Mouse (Mus musculus): ENCODE data around the gene Pdcd4. TPM values are rescaled to one million over a fixed set of nuclear protein-coding genes. Genes with fewer than 3 reads are reported as not detected.
"Not testable (repeated sequence)": the region's sequence is repeated elsewhere in the genome, so short reads cannot be mapped to it uniquely, and the experiment has no call there.

The Pdcd4 gene
- polyA plus RNA-seq, 1 experiment from 2014 or later: 72.9 TPM

- no peaks in the 10 kb centered on the region for H3K9me3 ChIP-seq (ENCODE audit: control insufficient read depth, low read length)
- WGBS: 94% methylated on average over 10 of the region's 10 CpGs
- H3K27ac ChIP-seq (ENCODE audit: low read depth): no peak overlapping the region
- no peaks in the 10 kb centered on the region for H3K4me1 ChIP-seq (replicated peaks; ENCODE audit: control insufficient read depth, insufficient read depth, low read length)
- peaks cover 82% of the 10 kb centered on the region for H3K36me3 ChIP-seq (ENCODE audit: control insufficient read depth, insufficient read depth, low read length)
- H3K4me3 ChIP-seq (ENCODE audit: low read depth, low read length): no peak overlapping the region
- H3K9ac ChIP-seq (ENCODE audit: low read length): no peak overlapping the region
- ATAC-seq (replicated peaks; ENCODE audit: low FRiP score, low TSS enrichment, low read depth) (no peak), DNase-seq (ENCODE audit: low spot score) (no peak)
- H3K4me2 ChIP-seq (ENCODE audit: low read length): no peak overlapping the region
- no peaks in the 10 kb centered on the region for H3K27me3 ChIP-seq (replicated peaks; ENCODE audit: control insufficient read depth, insufficient read depth, low read length)
These were observed 27.5 kb downstream of the Pdcd4 start for GRCm38 (mm10) chr19:53919541-53919940.

GRCm38 (mm10) chr19:53921996-53922395, 30.0 kb downstream of the Pdcd4 start:
- ATAC-seq (replicated peaks; ENCODE audit: low FRiP score, low TSS enrichment, low read depth): not testable (repeated sequence)
- 96% methylated on average over 3 of the region's 3 CpGs for WGBS

GRCm38 (mm10) chr19:53925338-53925751, 33.3 kb downstream of the Pdcd4 start:
- 90% methylated on average over 2 of the region's 2 CpGs for WGBS
- Histone ChIP-seq H3K36me3 (ENCODE audit: control insufficient read depth, insufficient read depth, low read length) (peaks cover 77% of the 10 kb centered on the region), H3K4me2 (ENCODE audit: low read length) (no peak overlapping the region), H3K4me1 (replicated peaks; ENCODE audit: control insufficient read depth, insufficient read depth, low read length) (no peaks in the 10 kb centered on the region), H3K27ac (ENCODE audit: low read depth) (no peak overlapping the region), H3K9me3 (ENCODE audit: control insufficient read depth, low read length) (no peaks in the 10 kb centered on the region), H3K4me3 (ENCODE audit: low read depth, low read length) (no peak overlapping the region), H3K9ac (ENCODE audit: low read length) (no peak overlapping the region), H3K27me3 (replicated peaks; ENCODE audit: control insufficient read depth, insufficient read depth, low read length) (no peaks in the 10 kb centered on the region)
- no peak for DNase-seq (ENCODE audit: low spot score)
- no peak for ATAC-seq (replicated peaks; ENCODE audit: low FRiP score, low TSS enrichment, low read depth)

More at GRCm38 (mm10) chr19:53921996-53922395, 30.0 kb downstream of the Pdcd4 start:
- H3K36me3 ChIP-seq (ENCODE audit: control insufficient read depth, insufficient read depth, low read length): peaks cover 82% of the 10 kb centered on the region
- not testable (repeated sequence) for H3K27ac ChIP-seq (ENCODE audit: low read depth); H3K27me3 ChIP-seq (replicated peaks; ENCODE audit: control insufficient read depth, insufficient read depth, low read length); H3K9ac ChIP-seq (ENCODE audit: low read length); H3K9me3 ChIP-seq (ENCODE audit: control insufficient read depth, low read length); DNase-seq (ENCODE audit: low spot score); H3K4me2 ChIP-seq (ENCODE audit: low read length); H3K4me1 ChIP-seq (replicated peaks; ENCODE audit: control insufficient read depth, insufficient read depth, low read length); H3K4me3 ChIP-seq (ENCODE audit: low read depth, low read length)

GRCm38 (mm10) chr19:53926705-53927104, 34.7 kb downstream of the Pdcd4 start:
- Histone ChIP-seq H3K36me3 (ENCODE audit: control insufficient read depth, insufficient read depth, low read length) (peaks cover 81% of the 10 kb centered on the region), H3K9ac (ENCODE audit: low read length) (no peak overlapping the region), H3K4me3 (ENCODE audit: low read depth, low read length) (no peak overlapping the region), H3K4me1 (replicated peaks; ENCODE audit: control insufficient read depth, insufficient read depth, low read length) (no peaks in the 10 kb centered on the region), H3K4me2 (ENCODE audit: low read length) (no peak overlapping the region), H3K27ac (ENCODE audit: low read depth) (no peak overlapping the region), H3K27me3 (replicated peaks; ENCODE audit: control insufficient read depth, insufficient read depth, low read length) (no peaks in the 10 kb centered on the region), H3K9me3 (ENCODE audit: control insufficient read depth, low read length) (no peaks in the 10 kb centered on the region)
- no peak for DNase-seq (ENCODE audit: low spot score)
- 89% methylated on average over 1 of the region's 1 CpGs for WGBS
- ATAC-seq (replicated peaks; ENCODE audit: low FRiP score, low TSS enrichment, low read depth): no peak

DNA sequence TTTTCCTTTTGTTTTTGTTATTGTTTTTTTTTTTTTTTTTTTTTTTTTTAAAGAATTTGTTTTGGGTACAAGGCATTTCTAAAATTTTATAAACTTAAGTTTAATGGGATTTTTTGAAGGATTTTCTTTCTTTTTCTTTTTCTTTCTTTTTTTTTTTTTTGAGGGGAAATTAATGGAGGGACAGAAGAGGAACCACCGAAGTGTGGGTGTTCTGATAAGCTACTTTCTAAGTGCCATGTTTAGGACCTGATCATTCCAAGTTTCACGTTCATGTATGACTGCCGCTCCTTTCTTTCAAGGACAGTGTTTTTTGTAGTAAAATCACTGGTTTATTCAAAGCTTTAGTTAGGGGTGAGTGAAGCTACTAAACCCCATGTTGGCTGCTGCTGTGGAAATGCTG, 37.2 kb downstream of the Pdcd4 start:
- ATAC-seq (replicated peaks; ENCODE audit: low FRiP score, low TSS enrichment, low read depth) (no peak), DNase-seq (ENCODE audit: low spot score) (no peak)
- H3K36me3 ChIP-seq (ENCODE audit: control insufficient read depth, insufficient read depth, low read length): peaks cover 70% of the 10 kb centered on the region
- 95% methylated on average over 3 of the region's 3 CpGs for WGBS
- H3K4me1 ChIP-seq (replicated peaks; ENCODE audit: control insufficient read depth, insufficient read depth, low read length): no peaks in the 10 kb centered on the region
- no peak overlapping the region for H3K4me2 ChIP-seq (ENCODE audit: low read length)
- no peak overlapping the region for H3K9ac ChIP-seq (ENCODE audit: low read length)
- H3K9me3 ChIP-seq (ENCODE audit: control insufficient read depth, low read length): no peaks in the 10 kb centered on the region
- no peak overlapping the region for H3K27ac ChIP-seq (ENCODE audit: low read depth)
- H3K27me3 ChIP-seq (replicated peaks; ENCODE audit: control insufficient read depth, insufficient read depth, low read length): no peaks in the 10 kb centered on the region
- H3K4me3 ChIP-seq (ENCODE audit: low read depth, low read length): no peak overlapping the region

GRCm38 (mm10) chr19:53933050-53933449, 41.0 kb downstream of the Pdcd4 start:
- Histone ChIP-seq H3K36me3 (ENCODE audit: control insufficient read depth, insufficient read depth, low read length) (peaks cover 44% of the 10 kb centered on the region), H3K9me3 (ENCODE audit: control insufficient read depth, low read length) (no peaks in the 10 kb centered on the region)
- no peak for ATAC-seq (replicated peaks; ENCODE audit: low FRiP score, low TSS enrichment, low read depth)

DNA sequence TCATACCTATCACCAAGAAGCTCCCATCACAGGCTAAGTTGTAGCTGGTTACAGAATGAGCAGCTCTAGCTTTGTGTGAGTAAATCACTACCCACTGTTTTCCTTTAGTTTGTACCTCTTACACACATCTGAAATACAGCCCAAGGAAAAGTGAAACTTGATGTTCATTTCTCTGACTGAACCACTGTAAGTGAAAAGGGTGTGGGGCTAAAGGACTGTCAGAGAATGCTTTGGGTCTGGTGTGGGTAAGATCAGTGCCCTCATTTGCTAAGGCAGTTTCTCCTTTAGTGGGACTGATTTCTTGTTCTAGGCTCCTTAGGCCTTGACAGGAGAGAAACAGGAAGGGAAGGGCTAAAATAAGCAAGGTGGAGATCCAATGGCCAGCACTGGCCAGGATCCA, 42.0 kb downstream of the Pdcd4 start:
- H3K9me3 ChIP-seq (ENCODE audit: control insufficient read depth, low read length): no peaks in the 10 kb centered on the region
- H3K27ac ChIP-seq (ENCODE audit: low read depth): no peak overlapping the region
- H3K4me2 ChIP-seq (ENCODE audit: low read length): no peak overlapping the region
- no peaks in the 10 kb centered on the region for H3K27me3 ChIP-seq (replicated peaks; ENCODE audit: control insufficient read depth, insufficient read depth, low read length)
- H3K36me3 ChIP-seq (ENCODE audit: control insufficient read depth, insufficient read depth, low read length): peaks cover 44% of the 10 kb centered on the region
- no peak overlapping the region for H3K4me3 ChIP-seq (ENCODE audit: low read depth, low read length)
- DNase-seq (ENCODE audit: low spot score) (no peak), ATAC-seq (replicated peaks; ENCODE audit: low FRiP score, low TSS enrichment, low read depth) (no peak)
- H3K4me1 ChIP-seq (replicated peaks; ENCODE audit: control insufficient read depth, insufficient read depth, low read length): no peaks in the 10 kb centered on the region
- H3K9ac ChIP-seq (ENCODE audit: low read length): no peak overlapping the region

More at GRCm38 (mm10) chr19:53933050-53933449, 41.0 kb downstream of the Pdcd4 start:
- Histone ChIP-seq H3K4me1 (replicated peaks; ENCODE audit: control insufficient read depth, insufficient read depth, low read length) (no peaks in the 10 kb centered on the region), H3K27me3 (replicated peaks; ENCODE audit: control insufficient read depth, insufficient read depth, low read length) (no peaks in the 10 kb centered on the region), H3K4me2 (ENCODE audit: low read length) (no peak overlapping the region), H3K9ac (ENCODE audit: low read length) (no peak overlapping the region), H3K4me3 (ENCODE audit: low read depth, low read length) (no peak overlapping the region), H3K27ac (ENCODE audit: low read depth) (peak overlapping the region; percentile 8; the same call in 1 of the 2 replicates)
- DNase-seq (ENCODE audit: low spot score): no peak

DNA sequence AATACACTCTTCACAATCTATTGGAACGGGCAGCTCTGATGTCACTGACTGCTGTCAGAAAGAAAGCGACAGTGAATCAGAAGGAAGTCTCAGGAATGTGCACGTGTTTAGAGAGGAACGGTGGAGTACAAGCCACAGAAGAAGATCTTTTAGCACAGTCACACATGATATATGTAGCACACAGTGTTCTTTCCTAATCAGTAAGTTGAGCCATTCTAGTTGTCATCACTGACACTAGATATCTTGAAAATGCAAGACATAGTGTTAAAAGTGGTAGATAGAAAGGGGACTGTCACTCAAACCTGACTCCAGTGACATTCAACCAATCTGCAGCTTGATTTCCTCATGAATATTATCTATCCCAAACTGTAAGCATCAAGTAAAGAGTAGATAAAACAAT, 47.4 kb downstream of the Pdcd4 start:
- no peak overlapping the region for H3K27ac ChIP-seq (ENCODE audit: low read depth)
- no peak for DNase-seq (ENCODE audit: low spot score)
- no peak overlapping the region for H3K4me2 ChIP-seq (ENCODE audit: low read length)
- peaks cover 17% of the 10 kb centered on the region for H3K36me3 ChIP-seq (ENCODE audit: control insufficient read depth, insufficient read depth, low read length)
- no peak for ATAC-seq (replicated peaks; ENCODE audit: low FRiP score, low TSS enrichment, low read depth)
- no peaks in the 10 kb centered on the region for H3K9me3 ChIP-seq (ENCODE audit: control insufficient read depth, low read length)
- H3K9ac ChIP-seq (ENCODE audit: low read length): no peak overlapping the region
- peaks cover 8% of the 10 kb centered on the region; the same call in 1 of the 2 replicates for H3K4me1 ChIP-seq (replicated peaks; ENCODE audit: control insufficient read depth, insufficient read depth, low read length)
- no peak overlapping the region for H3K4me3 ChIP-seq (ENCODE audit: low read depth, low read length)
- no peaks in the 10 kb centered on the region for H3K27me3 ChIP-seq (replicated peaks; ENCODE audit: control insufficient read depth, insufficient read depth, low read length)
- WGBS: 88% methylated on average over 4 of the region's 4 CpGs

GRCm38 (mm10) chr19:53941139-53941538, 49.1 kb downstream of the Pdcd4 start:
- DNase-seq (ENCODE audit: low spot score) (no peak), ATAC-seq (replicated peaks; ENCODE audit: low FRiP score, low TSS enrichment, low read depth) (no peak)
- WGBS: 83% methylated on average over 4 of the region's 4 CpGs

More at GRCm38 (mm10) chr19:53941139-53941538, 49.1 kb downstream of the Pdcd4 start:
- no peak overlapping the region for H3K27ac ChIP-seq (ENCODE audit: low read depth)
- no peak overlapping the region for H3K9ac ChIP-seq (ENCODE audit: low read length)
- H3K4me1 ChIP-seq (replicated peaks; ENCODE audit: control insufficient read depth, insufficient read depth, low read length): peaks cover 11% of the 10 kb centered on the region; the same call in 1 of the 2 replicates
- H3K9me3 ChIP-seq (ENCODE audit: control insufficient read depth, low read length): no peaks in the 10 kb centered on the region
- peaks cover 17% of the 10 kb centered on the region for H3K36me3 ChIP-seq (ENCODE audit: control insufficient read depth, insufficient read depth, low read length)
- H3K4me3 ChIP-seq (ENCODE audit: low read depth, low read length): no peak overlapping the region
- H3K27me3 ChIP-seq (replicated peaks; ENCODE audit: control insufficient read depth, insufficient read depth, low read length): no peaks in the 10 kb centered on the region
- no peak overlapping the region for H3K4me2 ChIP-seq (ENCODE audit: low read length)
